Mouse (Mus musculus): ENCODE results near the gene Lrwd1. TPM values are rescaled to one million over a fixed set of nuclear protein-coding genes. Genes with fewer than 3 reads are reported as not detected.

Gene Lrwd1
- 40.3 TPM for polyA plus RNA-seq (2017; shearing (Covaris generic))

DNA sequence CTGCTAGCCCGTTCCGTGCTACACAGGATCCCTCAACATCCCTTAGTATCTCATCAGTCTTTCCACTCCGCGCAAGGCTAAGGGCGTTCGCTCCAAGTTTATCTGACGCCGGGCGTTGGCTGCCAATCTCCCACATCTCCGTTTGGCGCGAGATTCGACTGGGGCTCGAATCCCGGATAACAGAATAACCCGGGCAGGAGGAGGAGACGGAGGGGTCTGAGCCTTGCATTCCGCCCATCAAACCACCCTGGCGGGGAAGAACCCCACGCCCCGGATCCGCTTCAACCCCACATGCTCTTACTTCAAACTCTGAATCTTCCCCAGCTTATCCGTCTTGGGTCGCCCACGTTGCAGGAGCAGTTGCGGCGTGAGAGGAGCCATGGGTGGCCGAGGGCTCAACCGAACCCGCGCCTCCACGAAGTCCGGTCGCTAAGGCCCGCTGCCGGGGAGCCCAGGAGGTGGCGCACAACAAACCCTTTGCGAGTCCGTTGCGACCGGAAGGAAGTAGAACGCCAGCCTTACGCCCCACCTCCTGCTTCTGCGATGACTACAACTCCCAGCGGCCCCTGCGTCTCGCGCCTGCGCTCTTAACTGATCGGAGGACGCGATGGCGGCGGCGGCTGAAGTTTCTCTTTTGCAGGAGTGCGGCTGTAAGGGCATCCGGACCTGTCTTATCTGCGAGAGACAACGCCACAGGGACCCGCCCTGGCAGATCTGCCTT is at the start of gene Lrwd1, which contains the start of gene Alkbh4:
TSS of gene Lrwd1 (minus strand) at position 504 of the 721 bp plus-strand sequence.
TSS of gene Alkbh4 (plus strand) at position 576 of the 721 bp plus-strand sequence.

DNA sequence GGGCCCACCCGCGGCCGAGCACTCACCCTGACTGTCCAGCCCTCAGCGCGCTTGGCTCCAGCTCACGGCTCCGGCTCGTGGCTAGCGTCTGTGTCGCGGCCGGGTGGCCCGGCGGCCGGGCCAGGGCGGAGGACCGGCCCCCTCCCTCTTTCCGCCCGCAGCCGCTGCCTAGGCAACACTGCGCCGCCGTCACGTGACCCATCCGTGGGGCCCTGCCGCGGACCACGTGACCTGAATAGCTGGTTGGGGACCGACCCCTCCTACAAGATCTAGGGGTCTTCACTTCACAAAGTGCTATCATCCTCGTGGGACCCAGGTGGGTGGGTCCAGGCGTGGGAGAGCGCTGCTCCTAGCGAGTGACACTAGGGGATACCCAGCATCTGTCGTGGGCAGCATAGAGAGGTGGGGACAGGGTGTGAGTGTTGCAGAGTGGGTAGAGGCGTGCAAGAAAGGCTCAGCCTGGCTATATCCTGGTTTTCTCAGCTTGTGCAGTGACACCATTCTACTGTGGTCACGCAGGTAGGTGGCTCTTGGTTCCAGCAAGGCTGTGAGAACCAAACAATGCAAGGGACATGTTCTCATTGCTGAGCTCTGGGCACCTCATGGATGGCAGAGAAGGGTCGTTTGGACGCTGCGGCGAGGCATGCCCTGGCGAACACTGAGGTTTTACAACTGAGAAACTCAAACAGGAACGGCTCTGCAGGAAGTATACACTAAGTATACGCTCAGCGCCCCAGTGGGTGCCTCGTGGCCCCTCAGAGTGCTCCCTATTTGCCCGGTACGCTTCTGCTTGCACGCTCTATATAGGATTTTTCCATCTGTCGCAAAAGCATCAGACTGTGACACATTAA is 34.9 kb upstream of the Lrwd1 start, which contains the start of gene Orai2:
TSS of gene Orai2 (minus strand) at position 202 of the 851 bp plus-strand sequence.

DNA sequence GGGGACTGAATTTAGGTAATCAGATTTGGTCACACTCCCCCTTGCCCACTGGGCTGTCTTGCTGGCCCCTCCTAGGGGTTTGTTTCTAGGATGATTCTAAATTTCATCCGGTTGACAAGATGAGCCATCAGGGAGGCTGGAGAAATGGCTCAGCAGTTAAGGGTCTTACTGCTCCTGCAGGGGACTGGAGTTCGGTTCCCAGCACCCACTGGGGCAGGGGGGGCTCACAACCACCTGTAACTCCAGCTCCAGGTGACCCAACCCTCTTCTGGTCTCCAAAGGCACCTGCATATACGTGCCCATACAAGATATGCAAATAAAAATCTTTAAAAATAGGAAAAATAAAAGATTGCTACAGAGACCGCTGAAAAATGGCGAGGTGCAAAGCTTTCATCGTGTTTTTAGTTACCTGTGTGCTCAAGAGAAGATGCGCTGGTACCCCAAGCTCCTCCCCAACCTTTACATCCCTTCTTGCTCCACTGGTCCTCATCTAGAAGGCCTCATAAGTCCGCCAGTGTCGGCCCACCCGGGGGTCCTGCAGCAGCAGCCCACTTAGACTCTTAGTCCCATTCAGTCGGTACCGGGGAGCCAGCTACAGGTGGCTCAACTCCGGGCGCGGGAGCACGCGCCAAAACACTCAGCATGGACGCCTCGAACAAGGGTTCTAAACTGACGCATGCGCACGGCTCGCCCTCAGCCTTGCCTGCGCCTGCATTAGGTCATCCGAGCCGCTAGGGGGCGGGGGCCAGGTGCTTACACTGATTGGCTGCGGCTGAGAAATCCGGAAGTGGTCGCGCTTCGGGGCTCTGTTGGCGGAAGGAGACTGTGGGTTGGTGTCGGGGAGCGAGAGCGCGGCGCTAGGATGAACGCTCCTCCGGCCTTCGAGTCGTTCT is 19.7 kb downstream of the Lrwd1 start, which contains the start of gene Polr2j:
TSS of gene Polr2j (plus strand) at position 741 of the 893 bp plus-strand sequence.

DNA sequence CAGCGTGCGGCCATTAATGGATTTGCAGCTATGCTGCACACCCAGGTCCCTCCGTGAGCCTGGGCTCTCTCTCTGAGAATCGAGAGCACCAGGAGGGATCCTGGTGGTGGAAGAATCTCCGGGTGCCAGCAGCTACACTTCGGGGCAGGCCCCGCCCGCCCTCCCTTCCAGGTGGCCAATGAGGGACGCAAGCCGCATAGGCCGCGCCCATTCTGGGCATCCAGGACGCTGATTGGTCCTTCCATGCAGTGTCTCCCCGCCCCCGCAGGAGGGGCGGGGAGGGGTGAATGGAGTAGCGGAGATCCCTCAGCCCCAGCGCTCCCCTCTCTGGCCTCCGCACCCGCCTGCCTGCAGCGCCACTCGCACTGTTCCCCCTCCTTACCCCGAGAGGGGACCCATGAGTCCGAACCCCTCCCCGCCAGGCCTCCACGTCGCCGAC is 52.2 kb downstream of the Lrwd1 start, which contains the start of gene Rasa4:
TSS of gene Rasa4 (plus strand) at position 248 of the 439 bp plus-strand sequence.

Other genes starting within 250 kb of the Lrwd1 start
- 6.1 TPM for gene Hspb1, start 248.2 kb downstream of the Lrwd1 start, polyA plus RNA-seq (2017; shearing (Covaris generic))
- gene Ywhag, start 201.5 kb downstream of the Lrwd1 start, polyA plus RNA-seq (2017; shearing (Covaris generic)) = 66.7 TPM
- not detected for gene Ssc4d, start 161.5 kb downstream of the Lrwd1 start, polyA plus RNA-seq (2017; shearing (Covaris generic))
- not detected for gene Zp3, start 156.0 kb downstream of the Lrwd1 start, polyA plus RNA-seq (2017; shearing (Covaris generic))
- 22.5 TPM for gene Dtx2, start 141.3 kb downstream of the Lrwd1 start, polyA plus RNA-seq (2017; shearing (Covaris generic))
- 0.11 TPM for gene Upk3b, start 97.6 kb downstream of the Lrwd1 start, polyA plus RNA-seq (2017; shearing (Covaris generic))
- not detected for gene Upk3bl, start 81.6 kb downstream of the Lrwd1 start, polyA plus RNA-seq (2017; shearing (Covaris generic))
- 4.3 TPM for gene Rasa4, start 52.2 kb downstream of the Lrwd1 start, polyA plus RNA-seq (2017; shearing (Covaris generic))
- 59.6 TPM for gene Polr2j, start 19.4 kb downstream of the Lrwd1 start, polyA plus RNA-seq (2017; shearing (Covaris generic))
- gene Alkbh4, start 72 bp upstream of the Lrwd1 start, polyA plus RNA-seq (2017; shearing (Covaris generic)) = 55.2 TPM
- 93.7 TPM for gene Orai2, start 34.6 kb upstream of the Lrwd1 start, polyA plus RNA-seq (2017; shearing (Covaris generic))
- 45.3 TPM for gene Prkrip1, start 62.9 kb upstream of the Lrwd1 start, polyA plus RNA-seq (2017; shearing (Covaris generic))
- gene Sh2b2, start 110.5 kb upstream of the Lrwd1 start, polyA plus RNA-seq (2017; shearing (Covaris generic)) = 0.13 TPM

Measured in effector memory CD4-positive, alpha-beta T cell, adult 7 months (primary cell).